Mouse (Mus musculus): Measurements from ENCODE around the gene Tmem132d.

GRCm38 (mm10) chr5:128233101-128233500, 199.8 kb downstream of the Tmem132d start:
- TF ChIP-seq CTCF (IDR thresholded peaks at IDR 0.05; ENCODE audit: borderline replicate concordance, insufficient read depth, low read length) (no peak), POLR2A (IDR thresholded peaks at IDR 0.05; ENCODE audit: low read depth, low read length) (no peak)

All from embryonic fibroblast, embryonic 13.5 days (primary cell).